Mouse (Mus musculus) forebrain, embryonic 11.5 days (tissue): ENCODE results near the gene Senp2. TPM values are rescaled to one million over a fixed set of nuclear protein-coding genes. Genes with fewer than 3 reads are reported as not detected.

ENCODE experiments used
- ATAC-seq: fragments of 200-750 bp; cut with Nextera tagmentation; replicated peaks from 2 replicates; pipeline ENCODE4 v1.8.0; 2017; ENCODE audit warnings: moderate TSS enrichment; ENCODE audit not compliant: low FRiP score
- DNase-seq: peaks from one replicate; pipeline ENCODE4 v3.0.0-alpha.2; 2017; ENCODE audit warnings: low spot score
- H3K27ac ChIP-seq: fragments of 300-500 bp; sonication (generic); 2 replicates; pipeline ENCODE4 v1.5.1; 2014; ENCODE audit warnings: low read depth, low read length
- H3K27me3 ChIP-seq: fragments of 300-500 bp; sonication (generic); 2 replicates; pipeline ENCODE4 v1.6.1; 2014; ENCODE audit warnings: mild to moderate bottlenecking, low read length, mixed read lengths; ENCODE audit not compliant: control insufficient read depth, insufficient read depth
- H3K36me3 ChIP-seq: fragments of 300-500 bp; sonication (generic); 2 replicates; pipeline ENCODE4 v1.6.1; 2014; ENCODE audit warnings: mild to moderate bottlenecking, low read length, moderate library complexity, mixed read lengths; ENCODE audit not compliant: control insufficient read depth, insufficient read depth
- H3K4me1 ChIP-seq: fragments of 300-500 bp; sonication (generic); replicated peaks from 2 replicates; pipeline ENCODE4 v1.6.1; 2014; ENCODE audit warnings: low read length, mixed read lengths; ENCODE audit not compliant: control insufficient read depth, insufficient read depth
- H3K4me2 ChIP-seq: fragments of 300-500 bp; sonication (generic); 2 replicates; pipeline ENCODE4 v1.6.1; 2014; ENCODE audit warnings: low read depth, mild to moderate bottlenecking, low read length, moderate library complexity, mixed read lengths; ENCODE audit not compliant: severe bottlenecking
- H3K4me3 ChIP-seq: fragments of 300-500 bp; sonication (generic); 2 replicates; pipeline ENCODE4 v1.5.1; 2014; ENCODE audit warnings: low read depth, low read length
- H3K9ac ChIP-seq: fragments of 300-500 bp; sonication (generic); 2 replicates; pipeline ENCODE4 v1.6.1; 2014; ENCODE audit warnings: low read length
- H3K9me3 ChIP-seq: fragments of 300-500 bp; sonication (generic); 2 replicates; pipeline ENCODE4 v1.6.1; 2016; ENCODE audit warnings: low read length, mixed read lengths; ENCODE audit not compliant: control insufficient read depth
- WGBS: fragments of 180-500 bp; shearing (Covaris S2); extraction: QIAGEN DNeasy Blood & Tissue Kit; methylation state at CpG from one replicate; pipeline ENCODE4 v1.1.7; 2014; 5-methylcytosine and 5-hydroxymethylcytosine counted together
- polyA plus RNA-seq: library from polyadenylated mRNA; unstranded; fragments of >200 nt; fragmentation: Nextera tagmentation; extraction: Ambion mirVana; gene quantifications from 2 replicates; pipeline ENCODE4 v1.2.1, GENCODE M21; 2014

The Senp2 gene
- polyA plus RNA-seq, 1 experiment from 2014 or later = 75.7 TPM

DNA sequence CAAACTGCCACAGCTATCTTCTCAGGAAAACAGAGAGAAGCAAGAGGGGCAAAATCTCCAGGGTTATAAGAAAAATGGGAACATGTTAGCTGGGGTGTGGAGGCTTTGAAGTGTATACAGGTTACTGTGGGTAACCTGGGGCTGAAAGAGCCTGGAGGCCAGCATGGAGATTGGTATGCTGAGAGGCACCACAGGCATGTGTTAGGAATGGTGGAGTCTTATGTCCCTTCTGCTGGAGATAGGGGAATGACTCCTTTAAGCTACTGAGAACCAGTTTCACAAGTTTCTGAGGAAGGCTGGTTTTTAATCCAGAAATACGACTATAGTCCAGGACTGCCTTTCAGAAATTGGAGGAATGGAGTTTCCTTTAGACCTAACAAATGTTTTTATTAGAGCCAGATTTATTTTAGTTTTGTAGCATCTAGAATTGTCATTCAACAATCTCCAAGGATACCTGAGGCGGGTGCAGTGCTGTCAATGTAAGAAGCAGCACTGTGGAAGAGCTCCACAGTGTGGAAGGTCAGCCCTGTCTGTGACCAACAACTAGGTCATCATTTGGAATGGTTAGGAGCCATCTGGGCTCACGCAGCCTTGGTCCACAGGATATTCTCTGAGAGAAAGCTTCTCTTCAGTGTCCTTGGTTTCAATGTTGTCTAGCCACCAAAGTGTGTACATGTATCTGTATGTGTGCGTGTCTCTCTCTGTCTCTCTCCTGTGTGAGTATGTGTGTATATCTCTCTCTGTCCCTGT is 9.2 kb upstream of the Senp2 start:
- ATAC-seq (no peak), DNase-seq (no peak)
- H3K4me1 ChIP-seq = peaks cover 4% of the 10 kb centered on the region; the same call in 1 of the 2 replicates
- no peak overlapping the region for H3K4me2 ChIP-seq
- no peaks in the 10 kb centered on the region for H3K36me3 ChIP-seq
- 76% methylated on average over 4 of the region's 4 CpGs for WGBS
- no peak overlapping the region for H3K27ac ChIP-seq
- no peak overlapping the region for H3K4me3 ChIP-seq
- H3K27me3 ChIP-seq = peaks cover 2% of the 10 kb centered on the region; the same call in 1 of the 2 replicates
- H3K9me3 ChIP-seq = no peaks in the 10 kb centered on the region
- H3K9ac ChIP-seq = no peak overlapping the region

DNA sequence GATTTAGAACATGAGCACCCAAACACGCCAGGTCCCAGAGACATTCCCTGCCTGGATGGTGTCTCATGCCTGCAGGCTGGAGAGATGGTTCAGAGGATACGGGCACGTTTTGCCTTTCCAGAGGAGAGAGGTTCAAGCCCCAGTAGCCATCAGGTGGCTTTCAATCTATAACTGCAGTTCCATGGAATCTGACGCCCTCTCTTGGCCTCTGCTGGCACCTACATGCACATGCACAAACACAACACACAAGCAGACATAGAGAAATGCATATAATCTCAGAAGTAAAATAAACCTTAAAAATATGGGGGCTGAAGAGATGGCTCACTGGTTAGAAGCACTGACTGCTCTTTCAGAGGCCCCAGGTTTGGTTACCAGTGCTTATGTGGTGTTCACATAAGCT is 8.1 kb upstream of the Senp2 start:
- H3K9me3 ChIP-seq = no peaks in the 10 kb centered on the region
- ATAC-seq = no peak
- H3K9ac ChIP-seq = no peak overlapping the region
- H3K36me3 ChIP-seq = no peaks in the 10 kb centered on the region
- no peaks in the 10 kb centered on the region for H3K4me1 ChIP-seq
- H3K27ac ChIP-seq = no peak overlapping the region
- no peak overlapping the region for H3K4me3 ChIP-seq
- peaks cover 2% of the 10 kb centered on the region; the same call in 1 of the 2 replicates for H3K27me3 ChIP-seq
- DNase-seq = no peak
- H3K4me2 ChIP-seq = no peak overlapping the region
- 70% methylated on average over 4 of the region's 4 CpGs for WGBS

DNA sequence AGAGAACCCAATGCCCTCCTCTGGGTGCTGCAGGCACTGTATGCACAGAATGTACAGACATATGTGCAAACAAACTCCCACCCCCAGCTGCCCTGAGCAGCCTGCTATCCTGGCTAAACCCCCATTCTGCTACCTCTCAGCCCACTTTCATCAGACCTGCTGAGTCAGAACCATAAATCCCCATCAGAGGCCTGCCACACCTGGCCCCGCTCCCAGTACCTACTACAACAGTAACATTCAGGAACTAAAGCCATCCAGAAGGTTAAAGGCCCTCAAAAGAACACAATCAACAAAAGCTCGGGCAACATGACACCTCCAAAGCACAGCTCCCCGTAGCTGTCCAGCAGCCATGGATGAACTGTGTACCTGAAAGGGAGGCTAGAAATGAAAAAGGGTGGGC is 7.7 kb upstream of the Senp2 start:
- Histone ChIP-seq H3K4me2 (no peak overlapping the region), H3K36me3 (no peaks in the 10 kb centered on the region), H3K27me3 (peaks cover 2% of the 10 kb centered on the region; the same call in 1 of the 2 replicates), H3K27ac (no peak overlapping the region), H3K9ac (no peak overlapping the region), H3K4me3 (no peak overlapping the region), H3K9me3 (no peaks in the 10 kb centered on the region), H3K4me1 (no peaks in the 10 kb centered on the region)
- WGBS = 72% methylated on average over 3 of the region's 3 CpGs
- no peak for ATAC-seq
- DNase-seq = no peak

DNA sequence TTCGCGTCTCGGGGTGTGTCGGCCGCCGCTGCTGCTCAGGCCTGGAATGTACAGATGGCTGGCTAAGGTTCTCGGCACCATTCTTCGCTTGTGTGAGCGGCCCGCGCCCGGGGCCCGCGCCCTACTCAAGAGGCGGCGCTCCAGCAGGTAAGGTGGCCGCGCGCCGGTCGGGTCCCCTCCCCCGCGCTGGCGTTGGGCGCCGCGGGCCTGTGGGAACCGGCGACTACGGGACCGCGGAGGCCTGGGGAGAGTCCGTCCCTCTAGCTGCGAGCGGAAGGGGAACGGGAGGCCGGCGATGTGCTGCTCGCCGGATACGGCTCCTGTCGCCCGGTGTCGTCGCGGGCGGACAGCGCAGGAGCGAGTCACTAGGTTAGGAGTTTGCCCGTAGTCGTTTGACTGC is 312 bp downstream of the Senp2 start:
- under 1% methylated on average over 50 of the region's 51 CpGs for WGBS
- Histone ChIP-seq H3K27ac (peak overlapping the region; percentile 37; the same call in 1 of the 2 replicates), H3K4me3 (peak overlapping the region; percentile 98), H3K9ac (peak overlapping the region; percentile 87), H3K4me1 (peaks cover 3% of the 10 kb centered on the region; the same call in 1 of the 2 replicates), H3K9me3 (no peaks in the 10 kb centered on the region), H3K27me3 (no peaks in the 10 kb centered on the region), H3K4me2 (peak overlapping the region; percentile 63), H3K36me3 (no peaks in the 10 kb centered on the region)
- no peak for DNase-seq
- ATAC-seq = peak; percentile 75

DNA sequence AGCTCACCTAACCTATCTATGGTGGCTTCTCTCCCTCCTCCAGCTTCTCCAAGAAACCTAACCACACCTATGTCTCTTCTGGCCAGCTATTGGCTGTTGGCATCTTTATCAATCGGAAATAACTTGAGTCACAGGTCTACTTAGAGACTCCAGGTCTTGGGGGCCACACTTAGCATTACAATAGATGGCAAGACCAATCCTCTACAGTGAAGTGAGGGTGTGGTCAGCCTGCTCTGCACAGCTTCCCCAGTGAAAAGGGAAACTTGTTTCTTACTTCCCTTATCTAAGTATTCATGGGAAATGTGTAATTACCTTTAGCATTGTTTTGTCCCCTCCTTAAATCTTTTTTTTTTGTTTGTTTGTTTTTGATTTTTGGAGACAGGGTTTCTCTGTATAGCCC is 6.3 kb downstream of the Senp2 start:
- DNase-seq (no peak), ATAC-seq (no peak)
- no peaks in the 10 kb centered on the region for H3K4me1 ChIP-seq
- H3K27me3 ChIP-seq = no peaks in the 10 kb centered on the region
- 82% methylated on average over 1 of the region's 1 CpGs for WGBS
- no peak overlapping the region for H3K9ac ChIP-seq
- H3K4me2 ChIP-seq = no peak overlapping the region
- H3K4me3 ChIP-seq = no peak overlapping the region
- H3K27ac ChIP-seq = no peak overlapping the region
- peaks cover 7% of the 10 kb centered on the region; the same call in 1 of the 2 replicates for H3K36me3 ChIP-seq
- H3K9me3 ChIP-seq = no peaks in the 10 kb centered on the region

DNA sequence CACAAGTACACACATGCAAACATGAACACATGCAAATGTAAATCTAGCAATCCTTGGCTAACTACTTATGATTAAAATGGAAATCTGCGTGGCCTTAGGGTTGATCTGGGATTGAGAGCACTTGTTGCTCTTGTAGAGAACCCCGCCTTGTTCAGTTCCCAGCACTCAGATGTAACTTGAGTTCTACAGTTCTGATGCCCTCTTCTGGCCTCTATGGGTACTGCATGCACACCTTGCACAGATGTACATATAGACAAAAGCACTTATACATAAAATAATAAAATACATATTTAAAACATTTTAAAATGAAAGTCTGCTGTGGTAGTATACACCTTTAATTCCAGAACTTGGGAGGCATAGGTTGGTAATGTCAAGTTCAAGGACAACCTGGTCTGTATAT is 12.8 kb downstream of the Senp2 start:
- DNase-seq = no peak
- WGBS = 94% methylated on average over 2 of the region's 2 CpGs
- Histone ChIP-seq H3K9ac (no peak overlapping the region), H3K4me2 (no peak overlapping the region), H3K4me1 (no peaks in the 10 kb centered on the region), H3K27ac (no peak overlapping the region), H3K27me3 (no peaks in the 10 kb centered on the region), H3K36me3 (peaks cover 7% of the 10 kb centered on the region; the same call in 1 of the 2 replicates), H3K4me3 (no peak overlapping the region), H3K9me3 (peaks cover 4% of the 10 kb centered on the region; the same call in 1 of the 2 replicates)
- no peak for ATAC-seq

DNA sequence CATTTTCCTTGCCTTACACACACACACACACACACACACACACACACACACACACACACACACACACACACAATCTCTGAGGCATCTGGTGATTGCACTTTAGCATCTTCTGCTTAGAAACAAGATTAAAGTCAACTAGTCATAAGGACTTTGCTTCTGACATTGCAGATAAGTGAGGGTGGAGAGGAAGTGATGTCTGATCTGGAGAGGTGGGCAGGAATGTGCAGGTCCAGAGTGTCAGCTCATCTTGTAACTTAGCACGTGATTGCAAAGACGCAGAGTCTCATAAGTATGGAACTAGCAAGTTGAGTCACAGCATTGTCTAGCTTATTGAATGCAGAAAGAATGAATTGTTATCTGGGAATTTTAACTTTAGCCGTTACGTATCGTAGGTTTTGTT is 18.2 kb downstream of the Senp2 start:
- ATAC-seq = no peak
- H3K36me3 ChIP-seq = peaks cover 4% of the 10 kb centered on the region; the same call in 1 of the 2 replicates

DNA sequence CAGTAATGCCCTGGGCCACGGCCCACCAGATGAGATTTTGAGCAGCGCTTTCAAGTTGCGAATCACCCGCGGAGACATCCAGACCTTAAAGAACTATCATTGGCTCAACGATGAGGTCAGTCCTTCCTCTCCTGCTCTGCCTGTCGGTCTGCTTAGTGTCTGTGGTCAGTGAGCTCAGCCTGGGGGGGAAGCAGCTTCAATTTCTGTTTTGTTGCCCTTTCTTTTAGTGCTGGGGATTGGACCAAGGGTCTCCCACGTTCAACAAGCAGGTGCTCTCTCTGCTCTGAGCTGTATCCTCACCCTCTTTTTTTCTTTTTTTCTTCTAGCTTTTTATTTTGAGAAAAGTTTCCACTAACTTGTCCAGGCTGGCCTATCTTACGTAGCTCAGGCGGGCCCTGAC is 29.3 kb downstream of the Senp2 start:
- DNase-seq = no peak
- Histone ChIP-seq H3K27me3 (no peaks in the 10 kb centered on the region), H3K36me3 (no peaks in the 10 kb centered on the region; the same call in 1 of the 2 replicates), H3K9me3 (no peaks in the 10 kb centered on the region), H3K9ac (no peak overlapping the region), H3K4me2 (no peak overlapping the region), H3K4me3 (no peak overlapping the region), H3K4me1 (no peaks in the 10 kb centered on the region), H3K27ac (no peak overlapping the region)
- no peak for ATAC-seq
- WGBS = 92% methylated on average over 10 of the region's 10 CpGs

More for the DNA sequence above, 18.2 kb downstream of the Senp2 start:
- H3K27me3 ChIP-seq = no peaks in the 10 kb centered on the region
- no peaks in the 10 kb centered on the region for H3K4me1 ChIP-seq
- no peak overlapping the region for H3K4me2 ChIP-seq
- no peak overlapping the region for H3K27ac ChIP-seq
- no peak overlapping the region for H3K4me3 ChIP-seq
- H3K9ac ChIP-seq = no peak overlapping the region
- DNase-seq = no peak
- WGBS = 97% methylated on average over 5 of the region's 5 CpGs
- H3K9me3 ChIP-seq = no peaks in the 10 kb centered on the region

DNA sequence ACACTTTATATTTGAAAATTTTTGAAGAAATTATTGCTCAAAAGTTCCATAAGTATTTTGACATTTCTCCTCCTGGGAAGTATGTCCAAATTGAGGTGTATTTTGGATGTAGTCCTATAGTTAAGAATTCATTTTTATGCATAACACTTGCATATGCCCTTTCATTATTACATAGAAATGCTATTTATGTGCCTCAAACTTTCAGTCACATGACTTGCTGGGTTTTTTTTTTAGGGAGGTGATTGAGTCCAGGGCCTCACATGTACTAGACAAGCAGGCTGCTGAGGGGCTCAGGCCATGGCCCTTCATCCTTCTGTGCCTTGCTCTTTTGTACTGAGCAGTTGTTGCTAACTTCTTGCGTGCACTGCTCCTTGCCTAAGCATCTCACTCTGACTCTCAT is 30.7 kb downstream of the Senp2 start:
- Histone ChIP-seq H3K9me3 (no peaks in the 10 kb centered on the region), H3K4me3 (no peak overlapping the region), H3K4me2 (no peak overlapping the region), H3K36me3 (no peaks in the 10 kb centered on the region; the same call in 1 of the 2 replicates), H3K4me1 (no peaks in the 10 kb centered on the region), H3K27me3 (no peaks in the 10 kb centered on the region), H3K9ac (no peak overlapping the region), H3K27ac (no peak overlapping the region)
- WGBS = 97% methylated on average over 1 of the region's 1 CpGs
- no peak for ATAC-seq
- DNase-seq = no peak
